In genomic region chr7:70337581-70338264, GRCm38 (mm10) we compare ENCODE assay signal across 8 mouse cellular contexts. TPM values are rescaled to one million over a fixed set of nuclear protein-coding genes. Genes with fewer than 3 reads are reported as not detected.
DNase-seq lines count a peak whose midpoint lies in the region; ATAC-seq lines count a peak whose summit lies in the region.

No protein-coding gene starts in this region.

- H3K4me1 ChIP-seq in embryonic facial prominence, embryonic 15.5 days, result peaks cover 11% of the 10 kb centered on the region
- H3K4me1 ChIP-seq in kidney, embryonic 16.5 days (ENCODE audit: insufficient read depth, low read length), result peaks cover 35% of the 10 kb centered on the region
- H3K4me1 ChIP-seq in midbrain, embryonic 15.5 days, result peaks cover 16% of the 10 kb centered on the region

- H3K36me3 ChIP-seq in embryonic facial prominence, embryonic 15.5 days, result no peaks in the 10 kb centered on the region
- peaks cover 6% of the 10 kb centered on the region; the same call in 1 of the 2 replicates for H3K36me3 ChIP-seq in kidney, embryonic 16.5 days (ENCODE audit: insufficient read depth, low read length)
- H3K36me3 ChIP-seq in midbrain, embryonic 15.5 days (replicated peaks), result no peaks in the 10 kb centered on the region

- no peak overlapping the region for H3K27ac ChIP-seq in embryonic facial prominence, embryonic 15.5 days (replicated peaks)
- peak overlapping the region; percentile 83 for H3K27ac ChIP-seq in kidney, embryonic 16.5 days (ENCODE audit: low read length)
- H3K27ac ChIP-seq in midbrain, embryonic 15.5 days, result peak overlapping the region; percentile 70

- 7% methylated on average over 37 of the region's 37 CpGs for WGBS in embryonic facial prominence, embryonic 15.5 days
- WGBS in kidney, embryonic 16.5 days, result 5% methylated on average over 37 of the region's 37 CpGs
- 3% methylated on average over 37 of the region's 37 CpGs for WGBS in midbrain, embryonic 15.5 days

- DNase-seq in heart, adult 11 months, result peak; percentile 91
- no peak for DNase-seq in heart, postnatal 4 days
- no peak for DNase-seq in MN1 (ENCODE audit: low spot score)
- DNase-seq in frontal cortex, postnatal 36 days (ENCODE audit: low spot score in 2 of 2), result no peak
- no peak for DNase-seq in right cerebral cortex, postnatal 4 days

- H3K4me2 ChIP-seq in embryonic facial prominence, embryonic 15.5 days (replicated peaks), result peak overlapping the region; percentile 45
- peak overlapping the region; percentile 62 for H3K4me2 ChIP-seq in kidney, embryonic 16.5 days (replicated peaks; ENCODE audit: low read depth, low read length)
- H3K4me2 ChIP-seq in midbrain, embryonic 15.5 days, result peak overlapping the region; percentile 33

- no peak for ATAC-seq in embryonic facial prominence, embryonic 15.5 days (ENCODE audit: insufficient number of reproducible peaks, low FRiP score, low TSS enrichment, low read depth)
- peak; percentile 52 for ATAC-seq in kidney, embryonic 16.5 days (ENCODE audit: low FRiP score, low TSS enrichment)
- peak; percentile 38; the same call in 1 of the 2 replicates for ATAC-seq in midbrain, embryonic 15.5 days (replicated peaks)

- H3K27me3 ChIP-seq in embryonic facial prominence, embryonic 15.5 days, result peaks cover 88% of the 10 kb centered on the region
- peaks cover 5% of the 10 kb centered on the region; the same call in 1 of the 2 replicates for H3K27me3 ChIP-seq in kidney, embryonic 16.5 days (ENCODE audit: insufficient read depth, low read length)
- H3K27me3 ChIP-seq in midbrain, embryonic 15.5 days (replicated peaks), result peaks cover 82% of the 10 kb centered on the region

- H3K9ac ChIP-seq in embryonic facial prominence, embryonic 15.5 days, result no peak overlapping the region
- H3K9ac ChIP-seq in kidney, embryonic 16.5 days (replicated peaks; ENCODE audit: low read length), result peak overlapping the region; percentile 68
- H3K9ac ChIP-seq in midbrain, embryonic 15.5 days, result no peak overlapping the region

- no peaks in the 10 kb centered on the region for H3K9me3 ChIP-seq in embryonic facial prominence, embryonic 15.5 days (replicated peaks)
- no peaks in the 10 kb centered on the region for H3K9me3 ChIP-seq in kidney, embryonic 16.5 days (ENCODE audit: low read length)
- no peaks in the 10 kb centered on the region for H3K9me3 ChIP-seq in midbrain, embryonic 15.5 days

- peak overlapping the region; percentile 18 for H3K4me3 ChIP-seq in embryonic facial prominence, embryonic 15.5 days (replicated peaks)
- H3K4me3 ChIP-seq in kidney, embryonic 16.5 days (ENCODE audit: low read length), result peak overlapping the region; percentile 45
- peak overlapping the region; percentile 21 for H3K4me3 ChIP-seq in midbrain, embryonic 15.5 days

RNA-seq across cellular contexts. Expression of gene Nr2f2, which starts 28.8 kb away (rescaled TPM):
- 10 to 100 TPM; 34.3 to 35.0 TPM for total RNA-seq in heart, postnatal 4 days (2021)
- polyA plus RNA-seq in embryonic facial prominence, embryonic 15.5 days (2015; fragmentation: Nextera tagmentation; extraction: Ambion mirVana), result 32.3 and 35.6 TPM in 2 replicates
- 165 and 186 TPM in 2 replicates for polyA plus RNA-seq in kidney, embryonic 16.5 days (2015; fragmentation: Nextera tagmentation; extraction: Ambion mirVana)
- polyA plus RNA-seq in midbrain, embryonic 15.5 days (2015; fragmentation: Nextera tagmentation; extraction: Ambion mirVana), result 84.8 and 98.4 TPM in 2 replicates
